Mouse (Mus musculus): ENCODE measurements around the gene F930015N05Rik.

The F930015N05Rik gene

GRCm38 (mm10) chr11:64436412-64436727, at the start of gene F930015N05Rik:
Gene F930015N05Rik (minus strand): TSS chr11:64436653.
- DNase-seq (ENCODE audit: low read depth, low spot score): no peak

DNA sequence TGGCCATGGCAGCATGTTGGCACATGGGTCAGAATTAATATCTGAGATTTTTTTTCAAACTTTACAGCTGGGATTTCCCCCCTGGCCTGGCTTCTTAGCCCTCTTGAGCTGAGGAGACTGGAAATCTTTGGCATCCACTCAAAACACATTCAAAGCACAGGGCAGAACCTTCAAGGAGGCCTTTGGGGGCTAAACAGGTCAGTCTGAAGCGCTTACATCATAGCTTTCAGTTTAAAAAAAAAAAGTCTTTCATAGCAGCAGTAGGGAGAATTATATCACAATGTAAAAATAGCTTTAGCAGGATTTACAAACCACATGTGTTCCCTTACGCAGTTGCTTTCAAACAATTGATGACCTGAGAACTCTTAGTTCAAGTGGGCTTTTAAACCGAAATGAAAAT, 45.0 kb upstream of the F930015N05Rik start:
- DNase-seq (ENCODE audit: low read depth, low spot score): no peak

GRCm38 (mm10) chr11:64473679-64474078, 37.2 kb upstream of the F930015N05Rik start:
- DNase-seq (ENCODE audit: low read depth, low spot score): no peak

DNA sequence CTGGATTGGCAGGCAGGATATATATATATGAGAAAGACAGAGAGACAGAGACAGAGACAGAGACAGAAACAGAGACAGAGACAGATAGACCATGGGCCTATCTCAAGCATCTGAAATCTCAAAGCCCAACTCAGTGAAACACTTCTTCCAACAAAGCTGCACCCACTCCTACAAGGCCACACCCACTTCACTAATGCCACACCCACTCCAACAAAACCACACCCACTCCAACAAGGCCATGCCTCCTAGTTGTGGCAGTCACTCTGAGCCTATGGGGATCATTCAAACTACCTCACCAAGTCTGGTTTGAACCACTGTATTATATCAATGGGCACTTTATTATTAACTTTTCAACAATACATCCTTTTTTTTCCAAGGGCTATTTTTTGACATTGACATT, 34.2 kb upstream of the F930015N05Rik start:
- DNase-seq (ENCODE audit: low read depth, low spot score): no peak

DNA sequence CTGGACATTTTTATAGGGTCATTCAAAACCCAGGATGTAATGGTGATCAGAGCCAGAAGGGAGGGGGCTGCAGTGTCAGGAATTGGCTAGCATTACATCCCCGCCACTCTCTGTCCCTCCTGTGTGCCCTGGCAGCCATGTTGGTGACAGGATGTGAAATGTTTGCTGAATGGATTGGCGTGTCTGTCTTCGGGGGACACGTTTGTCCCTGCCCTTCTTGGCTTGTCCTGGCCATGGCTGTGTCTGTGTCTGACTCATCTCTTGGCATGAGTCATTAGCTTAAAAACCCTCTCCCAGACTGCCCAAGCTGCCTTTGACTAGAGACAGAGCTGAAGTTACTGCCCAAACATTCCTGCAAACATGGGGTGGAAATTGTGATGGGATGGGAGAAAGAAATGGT, 32.3 kb upstream of the F930015N05Rik start:
- DNase-seq (ENCODE audit: low read depth, low spot score): no peak

- no peak for DNase-seq (ENCODE audit: low read depth, low spot score)
Observed at GRCm38 (mm10) chr11:64461746-64462145, 25.3 kb upstream of the F930015N05Rik start.

GRCm38 (mm10) chr11:64448586-64449315, 12.3 kb upstream of the F930015N05Rik start:
- no peak for DNase-seq (ENCODE audit: low read depth, low spot score)

- DNase-seq (ENCODE audit: low read depth, low spot score): no peak
Observed at GRCm38 (mm10) chr11:64445227-64445626, 8.8 kb upstream of the F930015N05Rik start.

- DNase-seq (ENCODE audit: low read depth, low spot score): no peak
Observed at GRCm38 (mm10) chr11:64442701-64443100, 6.2 kb upstream of the F930015N05Rik start.

DNA sequence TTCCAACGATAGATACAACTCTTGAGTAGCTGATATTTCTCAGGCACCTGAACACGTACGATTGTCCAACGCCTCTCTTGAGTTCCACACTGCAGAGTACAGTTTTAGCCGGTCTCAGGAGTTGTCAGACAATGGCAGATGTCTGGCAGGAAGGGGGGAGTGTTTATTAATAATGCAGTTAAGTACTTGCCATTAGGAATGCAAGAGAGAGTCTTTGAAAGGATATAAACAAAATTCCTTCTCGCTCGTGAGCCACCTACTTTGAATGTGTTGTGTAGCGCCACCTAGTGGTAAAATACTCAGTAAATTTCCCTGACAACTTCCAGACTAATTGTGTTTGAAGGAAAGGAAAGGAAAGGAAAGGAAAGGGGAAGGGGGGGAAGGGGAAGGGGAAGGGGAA, 5.7 kb upstream of the F930015N05Rik start:
- peak; percentile 40 for DNase-seq (ENCODE audit: low read depth, low spot score)

DNA sequence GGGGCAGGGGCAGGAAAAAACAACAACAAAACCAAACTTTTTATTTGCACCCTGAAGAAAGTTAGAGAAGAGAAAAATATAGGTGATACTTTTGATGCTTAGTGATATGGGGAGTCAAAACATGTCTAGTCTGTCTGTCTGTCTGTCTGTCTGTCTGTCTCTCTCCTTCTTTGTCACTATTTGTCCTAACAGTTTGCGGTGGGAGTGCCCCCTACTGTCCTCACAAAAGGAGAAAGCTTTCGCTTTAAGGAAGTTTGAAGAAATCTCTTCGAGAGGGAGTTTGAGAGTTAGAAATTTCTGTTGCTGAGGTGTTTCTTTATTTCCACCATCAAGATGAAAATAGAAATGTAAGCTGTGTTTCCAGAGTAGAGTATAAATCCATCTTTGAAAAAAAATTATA, 2.5 kb upstream of the F930015N05Rik start:
- peak; percentile 32 for DNase-seq (ENCODE audit: low read depth, low spot score)

- DNase-seq (ENCODE audit: low read depth, low spot score): no peak
Observed at GRCm38 (mm10) chr11:64437721-64438120, 1.3 kb upstream of the F930015N05Rik start.

DNA sequence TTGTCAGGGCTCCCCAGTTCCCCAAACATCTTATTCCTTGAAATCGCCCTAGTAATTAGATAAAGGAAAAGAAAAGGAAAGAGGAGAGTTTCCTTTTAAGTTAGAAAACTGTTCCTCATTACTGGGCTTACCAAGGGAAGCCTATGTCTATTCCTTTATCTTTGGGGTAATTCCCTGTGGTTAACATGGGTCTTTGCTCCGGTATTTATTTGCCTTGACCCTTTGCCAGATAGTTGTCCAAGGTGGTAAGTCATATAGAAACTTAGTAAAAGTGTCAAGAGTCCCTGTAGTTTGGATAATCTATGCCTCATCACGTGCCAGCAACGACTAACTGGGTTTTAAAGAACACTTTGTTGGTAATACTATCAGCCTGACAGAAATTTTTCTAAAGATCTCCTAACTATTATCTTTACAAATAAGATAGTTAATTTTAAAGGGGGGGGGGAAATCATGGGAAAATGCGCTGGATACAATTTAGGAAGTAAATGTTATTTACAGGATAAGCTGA, 392 bp upstream of the F930015N05Rik start:
- no peak for DNase-seq (ENCODE audit: low read depth, low spot score)

GRCm38 (mm10) chr11:64435546-64436411, 674 bp downstream of the F930015N05Rik start:
- peak; percentile 18 for DNase-seq (ENCODE audit: low read depth, low spot score)

DNA sequence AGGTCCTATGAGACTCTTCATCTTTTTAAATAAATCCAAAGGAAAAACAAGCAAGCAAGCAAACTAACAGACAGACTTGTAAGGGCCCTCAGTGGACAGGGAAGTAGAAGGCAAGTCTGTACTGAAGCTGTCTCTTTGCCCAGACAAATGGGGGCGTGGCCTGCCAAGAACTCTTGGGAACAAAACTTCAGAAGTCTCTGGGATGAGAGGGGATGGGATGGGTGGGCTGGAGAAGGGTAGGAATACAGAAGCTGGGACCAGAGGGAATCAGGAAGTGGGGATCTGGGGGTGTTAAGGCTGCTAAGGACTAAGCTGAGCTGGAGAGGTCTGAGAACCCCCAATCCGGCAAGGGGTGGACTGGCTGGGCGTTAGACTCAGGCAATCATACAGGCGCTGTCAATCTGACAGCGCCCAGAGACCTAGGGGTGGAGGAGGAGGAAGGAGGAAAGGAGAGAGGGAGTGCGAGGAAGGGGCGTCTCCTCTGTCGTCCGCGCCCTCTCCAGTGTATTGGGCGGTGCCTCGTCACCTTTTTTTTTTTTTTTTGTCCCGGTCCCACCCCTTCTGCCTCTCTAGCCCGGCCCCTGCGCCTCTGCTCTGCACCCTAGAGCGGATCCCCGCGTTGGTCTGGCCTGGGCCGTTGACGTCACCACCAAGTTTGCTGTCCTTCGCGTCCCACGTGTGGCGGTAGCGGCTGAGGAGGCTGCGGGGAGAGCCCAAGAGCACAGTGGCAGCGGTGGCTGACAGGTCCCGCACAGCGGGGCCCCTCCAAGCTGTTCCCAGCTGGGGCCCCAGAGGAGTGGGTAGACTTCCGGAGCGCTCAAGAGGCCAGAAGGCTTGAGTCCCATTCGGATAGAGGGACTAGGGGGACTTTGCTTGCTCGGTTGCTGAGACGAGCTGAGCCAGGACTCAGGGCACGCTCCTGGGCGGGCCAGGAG, 1.6 kb downstream of the F930015N05Rik start, which contains the start of gene Hs3st3a1:
TSS of gene Hs3st3a1 (plus strand) at position 722 of the 935 bp plus-strand sequence.
- peak; percentile 47 for DNase-seq (ENCODE audit: low read depth, low spot score)

DNA sequence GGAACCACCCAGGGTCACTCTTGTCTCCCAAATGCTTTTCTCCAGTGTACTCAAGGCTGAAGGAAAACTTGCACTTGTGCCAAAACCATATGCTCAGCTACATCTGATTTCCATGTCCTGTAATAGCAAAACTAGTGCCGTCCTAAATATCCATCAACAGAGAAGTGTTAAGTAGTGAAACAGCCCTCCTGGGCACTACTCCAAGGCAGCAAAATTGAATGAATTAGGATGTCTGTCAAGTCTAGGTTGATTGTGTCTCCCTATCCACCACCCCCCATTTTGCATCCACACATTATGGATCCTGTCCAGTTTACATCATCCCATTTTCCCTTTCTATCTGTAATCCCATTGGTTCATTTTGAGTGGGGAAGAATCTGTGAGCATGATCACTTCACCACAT, 17.5 kb downstream of the F930015N05Rik start:
- DNase-seq (ENCODE audit: low read depth, low spot score): no peak

GRCm38 (mm10) chr11:64400534-64401093, 35.8 kb downstream of the F930015N05Rik start:
- no peak for DNase-seq (ENCODE audit: low read depth, low spot score)

DNA sequence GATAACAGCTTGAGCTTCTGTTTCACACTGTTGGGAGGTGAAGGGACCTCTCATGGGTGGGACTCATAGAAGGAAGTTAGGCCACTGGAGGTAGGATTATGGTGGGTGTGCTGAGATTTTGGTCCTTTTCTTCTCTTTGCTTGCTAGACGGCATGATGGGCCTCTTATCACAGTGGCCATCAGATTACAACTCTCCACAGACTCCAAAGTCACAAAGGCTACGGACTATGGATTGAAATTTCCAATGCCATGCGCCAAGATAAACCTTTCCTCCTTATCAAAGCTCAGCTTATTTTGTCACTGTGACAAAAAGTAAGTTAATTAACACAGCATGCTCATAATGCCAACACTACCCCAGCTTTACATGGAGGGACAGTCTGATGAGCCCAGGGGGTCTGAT, 38.8 kb downstream of the F930015N05Rik start:
- DNase-seq (ENCODE audit: low read depth, low spot score): no peak

GRCm38 (mm10) chr11:64396949-64397348, 39.5 kb downstream of the F930015N05Rik start:
- no peak for DNase-seq (ENCODE audit: low read depth, low spot score)

DNA sequence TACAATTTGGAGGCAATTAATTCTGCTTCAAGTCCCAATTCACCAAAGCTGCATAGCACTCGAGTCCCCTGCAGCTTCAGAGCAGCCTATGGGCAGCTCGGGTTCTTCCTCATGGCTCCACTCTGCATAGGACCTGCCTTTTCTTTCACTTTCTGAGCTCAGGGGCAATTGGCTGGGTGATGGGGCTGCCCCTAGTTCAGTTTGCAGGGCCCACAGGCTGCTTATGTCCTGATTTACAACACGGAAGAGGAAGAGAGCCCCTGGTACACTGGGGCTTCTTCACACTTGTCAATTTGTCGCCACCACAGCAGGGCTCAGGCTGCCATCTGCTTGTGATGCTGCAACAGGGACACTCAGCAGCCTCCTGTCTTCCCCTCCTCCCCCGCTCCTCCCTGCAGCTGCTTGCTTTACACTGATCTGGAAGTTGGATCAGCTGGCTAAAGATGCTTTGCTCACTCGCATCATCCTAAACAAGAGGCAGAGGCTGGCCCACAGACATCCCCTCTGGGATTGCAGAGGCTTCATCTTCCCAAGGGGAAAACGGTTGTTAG, 40.0 kb downstream of the F930015N05Rik start:
- peak; percentile 8 for DNase-seq (ENCODE audit: low read depth, low spot score)

DNA sequence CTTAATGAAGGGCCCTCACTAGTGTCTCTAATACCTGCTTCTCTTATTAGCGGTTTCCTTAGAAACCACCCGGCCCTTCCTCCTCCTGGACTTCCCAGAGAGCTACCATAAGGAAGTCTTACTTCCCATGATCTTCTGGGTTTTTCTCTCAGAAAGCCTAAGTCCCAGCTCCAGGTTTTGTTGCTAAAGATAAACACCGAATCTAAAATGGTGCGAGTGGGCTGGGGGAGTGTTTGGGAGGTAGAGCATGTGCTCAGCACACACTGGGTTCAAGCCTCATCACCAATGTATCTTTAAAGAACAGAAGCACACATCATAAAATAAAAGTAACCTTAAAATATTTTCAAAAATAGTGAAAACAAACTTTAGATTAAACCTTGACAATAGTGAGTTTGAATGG, 50.1 kb downstream of the F930015N05Rik start:
- DNase-seq (ENCODE audit: low read depth, low spot score): no peak

All from CD4-positive helper T cell, adult 2 months (primary cell).